Mouse (Mus musculus): Measurements from ENCODE around the gene Etl4.

Etl4 gene

GRCm38 (mm10) chr2:19909171-19909899, at the start of gene Etl4:
Etl4 (plus strand) TSS chr2:19909780.
- DNase-seq (ENCODE audit: low spot score), result peak; percentile 24

- DNase-seq (ENCODE audit: low spot score), result no peak
Measured at GRCm38 (mm10) chr2:19869167-19869566, 40.4 kb upstream of the Etl4 start.

- no peak for DNase-seq (ENCODE audit: low spot score)
Measured at GRCm38 (mm10) chr2:19871881-19872280, 37.7 kb upstream of the Etl4 start.

GRCm38 (mm10) chr2:19890875-19891274, 18.7 kb upstream of the Etl4 start:
- no peak for DNase-seq (ENCODE audit: low spot score)

GRCm38 (mm10) chr2:19909900-19910780, 560 bp downstream of the Etl4 start:
- no peak for DNase-seq (ENCODE audit: low spot score)

GRCm38 (mm10) chr2:19910781-19911175, 1.2 kb downstream of the Etl4 start:
- DNase-seq (ENCODE audit: low spot score), result no peak

GRCm38 (mm10) chr2:19919190-19919589, 9.6 kb downstream of the Etl4 start:
- DNase-seq (ENCODE audit: low spot score), result peak; percentile 38

GRCm38 (mm10) chr2:19930009-19930408, 20.4 kb downstream of the Etl4 start:
- DNase-seq (ENCODE audit: low spot score), result no peak

GRCm38 (mm10) chr2:19933836-19934235, 24.3 kb downstream of the Etl4 start:
- no peak for DNase-seq (ENCODE audit: low spot score)

- no peak for DNase-seq (ENCODE audit: low spot score)
Measured at GRCm38 (mm10) chr2:19945205-19945604, 35.6 kb downstream of the Etl4 start.

- no peak for DNase-seq (ENCODE audit: low spot score)
Measured at GRCm38 (mm10) chr2:19953028-19953427, 43.4 kb downstream of the Etl4 start.

- DNase-seq (ENCODE audit: low spot score), result no peak
Measured at GRCm38 (mm10) chr2:19966445-19966844, 56.9 kb downstream of the Etl4 start.

- DNase-seq (ENCODE audit: low spot score), result no peak
Measured at GRCm38 (mm10) chr2:20037671-20038070, 128.1 kb downstream of the Etl4 start.

GRCm38 (mm10) chr2:20072377-20072776, 162.8 kb downstream of the Etl4 start:
- no peak for DNase-seq (ENCODE audit: low spot score)

GRCm38 (mm10) chr2:20076118-20076796, 166.7 kb downstream of the Etl4 start:
- DNase-seq (ENCODE audit: low spot score), result no peak

GRCm38 (mm10) chr2:20084781-20085180, 175.2 kb downstream of the Etl4 start:
- DNase-seq (ENCODE audit: low spot score), result no peak

- no peak for DNase-seq (ENCODE audit: low spot score)
Measured at GRCm38 (mm10) chr2:20105456-20105855, 195.9 kb downstream of the Etl4 start.

- DNase-seq (ENCODE audit: low spot score), result no peak
Measured at GRCm38 (mm10) chr2:20111703-20112102, 202.1 kb downstream of the Etl4 start.

GRCm38 (mm10) chr2:20125914-20126313, 216.3 kb downstream of the Etl4 start:
- DNase-seq (ENCODE audit: low spot score), result no peak

- no peak for DNase-seq (ENCODE audit: low spot score)
Measured at GRCm38 (mm10) chr2:20131792-20132191, 222.2 kb downstream of the Etl4 start.

- DNase-seq (ENCODE audit: low spot score), result no peak
Measured at GRCm38 (mm10) chr2:20138426-20138825, 228.8 kb downstream of the Etl4 start.

- DNase-seq (ENCODE audit: low spot score), result no peak
Measured at GRCm38 (mm10) chr2:20145368-20145767, 235.8 kb downstream of the Etl4 start.

GRCm38 (mm10) chr2:20167073-20167472, 257.5 kb downstream of the Etl4 start:
- no peak for DNase-seq (ENCODE audit: low spot score)

Data from testis, postnatal 14 days (tissue).